Mouse (Mus musculus) spleen, postnatal 4 days (tissue): Measurements from ENCODE around the gene Shank1.

Source experiments
- DNase-seq, 2 experiments: peaks; one replicate each; pipeline ENCODE4 v3.0.0; 2022; ENCODE audit warnings: low spot score in 2 of 2

The Shank1 gene

DNA sequence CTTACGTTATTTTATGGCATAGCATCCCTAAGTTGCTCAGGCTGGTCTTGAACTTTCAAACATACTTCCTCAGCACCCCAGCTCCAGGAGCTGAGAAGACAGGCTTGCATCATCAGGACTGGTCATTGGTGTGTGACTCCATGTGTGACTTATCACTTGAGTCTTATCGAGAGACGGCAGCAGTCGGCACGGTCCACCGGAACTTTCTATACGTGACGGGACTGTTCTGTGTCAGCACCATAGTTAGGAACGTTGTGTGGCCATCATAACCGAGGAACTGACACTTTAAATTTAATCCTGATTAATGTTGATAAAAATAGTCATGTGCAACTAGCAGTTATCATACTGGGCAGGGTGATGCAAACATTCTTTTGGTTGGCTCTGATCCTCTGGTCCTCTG is 31.1 kb downstream of the Shank1 start:
- no peak for DNase-seq

DNA sequence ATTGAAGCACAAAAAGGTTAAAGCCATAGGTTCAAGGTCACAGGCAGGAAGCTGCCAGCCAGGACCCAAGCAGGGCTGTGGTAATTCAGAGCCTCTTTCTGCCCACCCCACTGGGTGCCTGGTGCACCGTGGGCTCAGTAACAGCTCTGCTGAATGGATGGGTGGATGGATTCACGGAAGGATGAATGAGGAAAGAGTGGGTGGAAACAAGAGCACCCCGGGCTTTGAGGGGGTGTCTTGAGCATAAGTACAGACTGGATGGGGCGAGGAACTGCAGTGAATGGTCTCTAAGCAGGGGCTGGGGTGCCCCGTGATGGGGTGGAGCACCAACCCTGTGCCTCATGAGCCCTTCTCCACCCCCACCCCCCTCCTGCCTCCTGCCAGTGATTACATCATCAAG is 31.7 kb downstream of the Shank1 start:
- no peak for DNase-seq

DNA sequence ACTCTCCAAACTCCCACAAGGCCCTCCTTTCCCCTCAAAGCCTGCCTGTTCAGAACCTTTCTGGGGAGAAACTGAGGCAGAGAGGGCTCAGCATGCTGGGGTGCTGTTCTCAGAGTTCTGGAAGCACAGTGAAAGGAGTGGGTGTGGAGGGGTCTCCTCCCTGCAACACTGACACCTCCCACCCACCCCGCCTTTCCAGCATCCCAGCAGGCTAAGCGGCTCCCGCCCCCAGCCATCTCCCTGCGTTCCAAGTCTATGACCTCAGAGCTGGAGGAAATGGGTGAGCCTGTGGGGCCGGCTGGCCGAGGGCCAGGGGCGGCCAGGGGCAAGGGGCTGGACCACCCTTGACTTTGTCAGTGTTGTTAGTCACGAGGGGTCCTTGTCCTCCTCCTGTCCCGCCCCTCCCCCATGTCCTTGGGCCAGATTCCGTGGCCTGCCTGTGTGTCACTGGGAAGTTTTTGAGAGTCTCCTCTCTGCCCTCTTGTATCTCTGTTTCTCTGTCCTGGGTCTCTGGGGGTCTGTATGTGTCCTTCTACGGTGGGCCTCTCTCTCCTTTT is 33.5 kb downstream of the Shank1 start:
- DNase-seq: no peak

DNA sequence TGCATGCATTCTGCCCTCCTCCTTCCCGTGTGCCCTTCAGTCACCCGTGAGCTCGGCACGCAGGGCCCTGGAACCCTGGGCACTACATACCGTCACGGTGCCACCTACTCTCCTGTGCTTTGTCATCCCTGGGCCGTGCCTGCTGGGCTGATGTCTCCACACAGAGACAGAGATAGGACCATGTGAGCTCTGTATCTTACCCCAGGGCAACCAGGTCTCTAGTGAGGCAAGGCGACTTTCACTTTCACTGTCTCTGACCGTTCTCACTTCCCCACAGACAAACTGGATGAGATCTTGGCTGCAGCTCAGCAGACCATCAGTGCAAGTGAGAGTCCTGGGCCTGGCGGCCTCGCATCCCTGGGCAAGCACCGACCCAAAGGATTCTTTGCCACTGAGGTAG is 34.6 kb downstream of the Shank1 start:
- DNase-seq: no peak

DNA sequence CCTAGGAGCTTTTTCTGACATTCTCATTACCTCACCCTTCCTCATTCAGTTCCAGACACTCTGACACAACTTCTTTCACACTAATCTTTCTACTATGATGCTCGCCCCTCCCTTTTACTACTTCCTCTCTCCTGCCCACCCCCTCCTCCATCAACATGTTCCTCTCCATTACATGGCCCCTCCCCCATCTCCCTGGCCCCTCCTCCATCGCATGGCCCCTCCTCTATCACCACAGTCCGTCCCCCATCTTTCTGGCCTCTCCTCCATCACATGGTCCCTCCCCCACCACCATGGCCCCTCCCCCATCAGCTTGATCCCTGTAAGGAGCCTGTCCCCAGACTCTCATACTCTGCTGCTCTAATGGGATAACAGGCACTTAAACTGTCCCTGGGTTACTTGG is 39.0 kb downstream of the Shank1 start:
- DNase-seq: no peak

DNA sequence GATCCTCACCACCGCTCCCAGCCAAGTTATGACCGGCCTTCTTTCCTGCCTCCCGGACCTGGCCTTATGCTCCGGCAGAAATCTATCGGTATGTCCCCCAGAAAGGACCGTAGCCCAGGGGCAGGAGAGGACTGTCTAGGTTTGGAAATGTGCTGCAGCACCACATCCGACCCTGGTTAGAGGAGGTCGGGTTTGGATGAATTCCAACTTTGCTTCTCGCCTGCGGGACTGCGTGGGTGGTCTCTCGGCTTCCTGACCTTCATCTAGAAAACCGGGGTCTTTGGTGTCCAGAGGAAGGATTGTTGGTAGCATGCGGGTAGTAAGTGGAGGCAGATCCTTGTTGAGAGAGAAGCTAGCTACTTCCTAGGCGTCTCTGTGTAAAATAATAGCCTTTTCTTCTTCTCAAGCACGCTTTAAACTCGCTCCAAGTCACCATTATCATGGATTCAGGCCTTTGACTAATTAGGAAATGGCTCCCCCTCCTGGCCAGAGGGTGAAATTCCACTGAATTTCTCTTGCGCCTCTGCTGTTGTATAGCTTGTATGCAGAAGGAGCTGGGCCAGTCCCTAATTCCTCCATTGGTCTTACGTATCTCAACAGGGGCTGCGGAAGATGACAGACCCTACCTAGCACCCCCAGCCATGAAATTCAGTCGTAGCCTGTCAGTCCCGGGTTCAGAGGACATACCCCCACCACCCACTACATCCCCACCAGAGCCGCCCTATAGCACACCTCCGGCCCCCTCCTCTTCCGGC is 41.1 kb downstream of the Shank1 start:
- peak; percentile 73 to 87 for DNase-seq

DNA sequence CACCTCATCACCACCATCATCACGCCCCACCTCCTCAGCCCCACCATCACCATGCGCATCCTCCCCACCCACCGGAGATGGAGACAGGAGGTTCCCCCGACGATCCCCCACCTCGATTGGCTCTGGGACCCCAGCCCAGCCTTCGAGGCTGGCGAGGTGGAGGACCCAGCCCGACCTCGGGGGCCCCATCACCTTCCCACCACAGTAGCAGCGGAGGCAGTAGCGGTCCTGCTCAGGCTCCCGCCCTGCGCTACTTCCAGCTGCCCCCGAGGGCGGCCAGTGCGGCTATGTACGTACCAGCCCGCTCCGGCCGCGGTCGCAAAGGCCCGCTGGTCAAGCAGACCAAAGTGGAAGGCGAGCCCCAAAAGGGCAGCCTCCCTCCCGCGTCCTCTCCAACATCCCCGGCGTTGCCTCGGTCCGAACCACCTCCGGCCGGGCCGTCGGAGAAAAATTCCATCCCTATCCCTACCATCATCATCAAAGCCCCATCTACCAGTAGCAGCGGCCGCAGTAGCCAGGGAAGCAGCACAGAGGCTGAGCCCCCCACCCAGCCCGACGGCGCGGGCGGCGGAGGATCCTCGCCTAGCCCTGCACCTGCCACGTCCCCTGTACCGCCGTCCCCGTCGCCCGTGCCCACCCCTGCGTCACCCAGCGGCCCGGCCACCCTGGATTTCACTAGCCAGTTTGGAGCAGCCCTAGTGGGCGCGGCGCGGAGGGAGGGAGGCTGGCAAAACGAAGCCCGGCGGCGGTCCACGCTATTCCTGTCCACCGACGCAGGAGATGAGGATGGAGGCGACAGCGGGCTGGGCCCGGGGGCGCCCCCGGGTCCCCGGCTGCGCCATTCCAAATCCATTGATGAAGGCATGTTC is 42.1 kb downstream of the Shank1 start:
- no peak for DNase-seq

DNA sequence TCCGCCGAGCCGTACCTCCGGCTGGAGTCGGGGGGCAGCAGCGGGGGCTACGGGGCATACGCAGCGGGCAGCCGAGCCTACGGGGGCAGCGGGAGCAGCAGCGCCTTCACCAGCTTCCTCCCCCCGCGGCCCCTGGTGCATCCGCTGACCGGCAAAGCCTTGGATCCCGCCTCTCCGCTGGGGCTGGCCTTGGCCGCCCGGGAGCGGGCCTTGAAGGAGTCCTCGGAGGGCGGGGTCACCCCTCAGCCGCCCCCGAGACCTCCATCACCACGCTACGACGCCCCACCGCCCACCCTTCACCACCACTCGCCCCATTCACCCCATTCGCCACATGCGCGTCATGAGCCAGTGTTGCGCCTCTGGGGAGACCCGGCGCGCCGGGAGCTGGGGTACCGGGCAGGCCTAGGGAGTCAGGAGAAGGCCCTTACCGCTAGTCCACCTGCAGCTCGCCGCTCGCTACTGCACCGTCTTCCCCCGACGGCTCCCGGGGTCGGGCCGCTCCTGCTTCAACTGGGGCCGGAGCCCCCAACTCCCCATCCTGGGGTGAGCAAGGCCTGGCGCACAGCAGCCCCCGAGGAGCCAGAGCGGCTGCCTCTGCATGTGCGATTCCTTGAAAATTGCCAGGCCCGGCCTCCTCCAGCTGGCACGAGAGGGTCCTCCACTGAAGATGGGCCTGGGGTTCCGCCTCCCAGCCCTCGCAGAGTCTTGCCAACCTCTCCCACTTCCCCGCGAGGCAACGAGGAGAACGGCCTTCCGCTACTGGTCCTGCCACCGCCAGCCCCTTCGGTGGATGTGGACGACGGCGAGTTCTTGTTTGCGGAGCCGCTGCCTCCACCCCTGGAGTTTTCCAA is 42.9 kb downstream of the Shank1 start:
- no peak for DNase-seq

DNA sequence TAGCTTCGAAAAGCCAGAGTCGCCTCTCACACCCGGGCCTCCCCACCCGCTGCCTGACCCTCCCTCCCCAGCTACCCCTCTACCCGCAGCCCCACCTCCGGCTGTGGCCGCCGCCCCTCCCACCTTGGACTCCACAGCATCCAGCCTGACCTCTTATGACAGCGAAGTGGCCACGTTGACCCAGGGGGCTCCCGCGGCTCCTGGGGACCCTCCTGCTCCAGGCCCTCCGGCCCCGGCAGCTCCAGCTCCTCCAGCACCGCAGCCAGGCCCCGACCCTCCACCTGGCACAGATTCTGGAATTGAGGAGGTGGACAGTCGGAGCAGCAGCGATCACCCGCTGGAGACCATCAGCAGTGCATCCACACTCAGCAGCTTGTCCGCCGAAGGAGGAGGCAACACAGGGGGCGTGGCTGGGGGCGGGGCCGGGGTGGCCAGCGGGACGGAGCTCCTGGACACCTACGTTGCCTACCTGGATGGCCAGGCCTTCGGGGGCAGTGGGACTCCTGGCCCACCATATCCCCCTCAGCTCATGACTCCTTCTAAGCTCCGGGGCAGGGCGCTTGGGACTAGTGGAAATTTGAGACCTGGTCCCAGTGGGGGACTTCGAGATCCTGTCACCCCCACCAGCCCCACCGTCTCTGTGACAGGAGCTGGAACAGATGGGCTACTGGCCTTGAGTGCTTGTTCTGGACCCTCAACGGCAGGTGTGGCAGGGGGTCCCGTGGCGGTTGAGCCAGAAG is 43.7 kb downstream of the Shank1 start:
- no peak for DNase-seq

DNA sequence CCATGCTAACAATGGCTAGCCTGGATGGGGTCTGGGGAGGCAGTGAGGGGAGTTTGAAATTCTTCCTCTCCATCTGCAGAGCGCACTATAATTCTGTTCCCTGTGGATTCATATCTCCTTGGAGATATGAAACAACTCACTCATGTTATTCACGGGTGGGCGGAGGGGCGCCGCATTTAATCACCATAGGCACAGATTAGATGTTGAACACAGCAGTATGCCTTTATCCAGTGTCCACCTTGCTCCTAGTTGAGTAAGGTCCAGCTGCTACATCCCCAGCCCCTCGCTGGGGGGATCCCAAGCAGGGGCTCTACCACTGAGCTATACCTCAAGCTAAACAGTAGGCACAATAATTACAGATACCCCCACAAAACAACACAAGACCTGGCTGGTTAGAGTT is 45.4 kb downstream of the Shank1 start:
- no peak for DNase-seq

DNA sequence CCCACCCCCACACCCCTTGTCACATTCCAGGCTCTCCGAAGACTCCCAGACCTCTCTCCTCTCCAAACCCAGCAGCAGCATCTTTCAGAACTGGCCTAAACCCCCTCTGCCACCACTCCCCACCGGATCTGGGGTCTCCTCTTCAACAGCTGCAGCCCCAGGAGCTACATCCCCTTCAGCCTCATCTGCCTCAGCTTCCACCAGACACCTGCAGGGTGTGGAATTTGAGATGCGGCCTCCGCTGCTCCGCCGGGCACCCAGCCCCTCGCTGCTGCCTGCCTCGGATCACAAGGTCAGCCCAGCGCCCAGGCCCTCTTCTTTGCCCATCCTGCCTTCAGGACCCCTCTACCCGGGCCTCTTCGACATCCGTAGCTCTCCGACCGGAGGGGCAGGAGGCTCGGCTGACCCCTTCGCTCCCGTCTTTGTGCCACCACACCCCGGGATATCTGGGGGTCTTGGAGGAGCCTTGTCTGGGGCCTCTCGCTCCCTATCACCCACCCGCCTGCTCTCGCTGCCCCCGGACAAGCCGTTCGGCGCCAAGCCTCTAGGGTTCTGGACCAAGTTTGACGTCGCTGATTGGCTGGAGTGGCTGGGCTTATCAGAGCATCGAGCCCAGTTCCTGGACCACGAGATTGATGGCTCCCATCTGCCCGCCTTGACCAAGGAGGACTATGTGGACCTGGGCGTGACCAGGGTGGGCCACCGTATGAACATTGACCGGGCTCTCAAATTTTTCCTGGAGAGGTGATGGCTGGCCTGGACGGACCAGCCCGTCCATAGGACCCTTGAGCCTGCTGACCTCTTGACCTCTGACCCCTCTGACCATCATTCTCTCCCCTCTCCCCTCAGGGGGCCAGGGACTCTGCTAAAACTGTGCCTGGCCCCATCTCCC is 46.8 kb downstream of the Shank1 start:
- DNase-seq: no peak

DNA sequence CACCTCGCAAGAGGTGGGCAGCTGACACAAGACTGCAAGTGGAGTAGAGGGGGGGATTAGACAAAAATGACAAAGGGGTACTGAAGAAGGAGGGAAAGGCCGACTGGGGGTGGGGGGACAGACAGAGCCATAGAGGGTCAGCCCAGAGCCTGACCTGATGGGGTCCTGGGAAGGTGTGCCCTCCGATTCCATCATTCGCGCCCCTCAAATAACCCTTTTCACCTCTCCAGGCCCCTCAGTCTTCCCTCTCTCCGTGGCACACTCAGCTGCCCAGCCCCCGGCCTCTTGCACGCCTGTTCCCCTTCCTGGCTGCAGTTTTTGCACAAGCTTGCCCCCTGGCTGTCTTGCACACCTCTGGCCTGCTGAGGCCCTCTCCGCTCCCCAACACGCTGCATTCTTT is 47.5 kb downstream of the Shank1 start:
- no peak for DNase-seq

DNA sequence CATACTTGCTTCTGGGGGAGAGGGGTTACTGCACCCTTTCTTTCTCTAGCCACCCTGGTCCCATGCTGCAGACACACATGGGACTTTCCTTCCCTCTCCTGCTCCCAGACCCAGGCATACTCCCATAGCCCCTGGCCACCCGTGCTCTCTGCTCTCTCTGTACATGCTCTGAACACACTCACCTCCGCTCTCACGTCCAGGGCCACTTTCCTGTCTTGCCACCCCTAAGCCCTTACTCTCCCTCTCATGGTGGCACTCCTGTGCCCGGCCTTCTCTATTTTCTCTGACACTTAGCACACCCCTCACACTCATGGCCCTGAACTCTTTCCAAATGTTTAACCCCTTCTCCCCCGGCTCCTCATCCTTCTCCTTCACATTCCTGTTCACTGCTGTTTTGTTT is 48.0 kb downstream of the Shank1 start:
- DNase-seq: no peak

DNA sequence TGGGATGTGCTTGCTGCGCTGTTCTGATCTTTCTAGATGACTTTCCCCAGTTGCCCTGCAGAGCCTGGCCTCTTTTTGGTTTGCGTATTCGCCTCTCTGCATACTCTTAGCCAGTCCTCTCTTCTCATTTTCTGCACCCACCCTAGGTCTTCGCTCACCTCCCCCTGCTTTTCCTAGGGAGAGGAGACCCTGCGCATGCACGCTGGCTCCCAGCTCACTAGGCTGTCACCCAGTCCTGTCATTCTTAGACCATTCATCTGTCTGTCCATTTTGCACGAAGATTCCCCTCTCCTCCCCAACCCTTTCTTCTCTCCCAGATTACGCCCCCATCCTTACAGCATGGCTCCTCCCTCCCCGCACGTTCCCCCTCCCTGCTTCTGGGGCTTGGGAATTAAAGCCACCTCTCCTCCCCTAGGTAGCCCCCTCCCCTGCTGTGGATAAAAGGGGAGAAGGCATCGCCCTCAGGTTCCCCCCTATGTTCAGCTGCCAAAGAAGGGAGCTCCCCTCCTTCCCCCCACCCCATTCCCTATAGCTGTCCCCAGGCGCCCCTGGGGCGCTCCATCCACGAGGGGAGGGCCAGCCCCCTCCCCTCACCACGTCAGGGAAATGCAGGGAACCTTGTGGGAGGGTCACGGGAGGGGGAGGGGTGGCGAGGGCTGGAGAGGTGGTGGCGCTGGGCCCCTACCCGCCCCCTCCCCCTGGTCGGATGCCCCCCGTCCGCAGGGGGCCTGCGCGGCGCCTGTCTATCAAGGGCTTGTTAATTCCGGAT is 49.0 kb downstream of the Shank1 start:
- no peak for DNase-seq

DNA sequence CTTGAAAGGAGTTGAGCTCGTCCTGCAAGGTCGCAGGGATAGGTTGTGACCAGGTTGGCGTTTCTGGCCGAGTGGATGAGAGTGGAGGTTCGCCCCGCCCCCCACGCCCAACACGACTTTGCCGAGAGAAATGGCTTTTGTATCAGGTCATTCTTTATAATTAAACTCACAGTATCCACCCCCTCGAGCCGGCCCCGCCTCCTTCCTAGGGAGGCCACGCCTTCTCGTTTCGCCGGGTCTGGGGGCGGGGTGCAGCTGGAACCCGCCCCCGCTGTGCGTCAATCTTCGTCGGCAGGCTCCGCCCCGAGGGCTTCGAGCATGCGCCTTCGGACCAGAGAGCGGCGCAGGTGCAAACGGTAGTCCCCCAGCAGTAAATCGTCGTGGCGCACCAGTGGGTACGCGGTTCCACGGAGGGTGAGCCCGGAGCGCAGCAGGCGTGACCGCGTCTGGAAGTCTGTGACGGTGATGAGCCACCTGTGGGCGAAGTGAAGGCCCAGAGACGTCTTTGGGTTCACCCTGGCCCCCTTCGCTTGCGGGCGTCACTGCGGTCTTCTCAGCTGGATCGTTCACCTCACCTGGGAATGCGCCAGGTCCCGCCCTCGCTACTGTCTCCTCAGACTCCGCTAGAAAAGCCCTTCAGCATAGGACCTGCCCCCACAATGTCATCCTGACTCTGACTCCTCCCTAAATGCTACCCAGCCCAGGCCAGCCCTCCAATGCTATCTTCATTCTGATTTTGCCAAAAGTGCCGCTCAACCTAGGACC is 50.0 kb downstream of the Shank1 start:
- peak; percentile 83 to 90 for DNase-seq

DNA sequence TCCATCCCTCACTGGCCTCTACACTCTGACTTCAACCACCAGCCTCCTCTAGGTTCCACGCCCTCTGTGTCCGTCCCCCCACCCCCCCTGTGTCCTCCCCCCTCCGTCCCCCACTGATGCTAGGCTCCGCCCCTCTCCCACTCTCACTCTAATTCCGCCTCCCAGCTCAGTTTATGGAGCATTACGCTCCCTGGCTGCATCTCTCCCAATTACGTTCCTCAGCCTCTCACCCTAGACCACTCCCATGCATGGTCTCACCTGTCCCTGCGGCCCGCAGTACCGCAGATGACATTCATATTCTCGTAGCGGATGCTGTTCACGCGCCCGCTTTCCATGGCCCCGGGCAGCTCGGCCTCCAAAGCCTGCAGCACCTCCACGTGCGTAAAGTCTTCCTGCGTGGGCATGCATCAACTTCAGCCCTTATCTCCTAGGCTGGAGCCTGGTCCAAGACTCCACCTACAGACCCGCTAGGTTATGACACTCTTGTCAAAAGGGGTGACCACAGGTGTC is 50.8 kb downstream of the Shank1 start:
- no peak for DNase-seq

DNA sequence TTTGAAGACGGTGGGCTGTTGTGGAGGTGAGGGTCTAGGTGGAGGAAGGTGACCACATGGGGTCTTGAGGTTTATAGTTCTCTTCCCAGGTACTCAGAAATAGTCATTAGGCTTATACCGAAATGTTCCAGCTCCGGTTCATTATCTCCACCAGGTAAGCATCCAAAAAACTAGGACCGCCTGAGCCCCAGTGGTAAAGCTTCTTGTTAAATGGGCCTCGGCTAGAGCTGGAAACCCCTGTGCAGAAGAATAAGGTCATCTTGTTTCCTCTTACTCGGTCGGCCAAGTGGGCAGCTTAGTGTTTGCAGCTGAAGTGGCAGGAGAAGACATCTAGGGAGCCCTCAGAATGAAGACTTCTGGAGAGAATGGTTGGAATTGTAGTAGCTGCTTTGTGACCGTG is 62.6 kb downstream of the Shank1 start:
- DNase-seq: no peak

DNA sequence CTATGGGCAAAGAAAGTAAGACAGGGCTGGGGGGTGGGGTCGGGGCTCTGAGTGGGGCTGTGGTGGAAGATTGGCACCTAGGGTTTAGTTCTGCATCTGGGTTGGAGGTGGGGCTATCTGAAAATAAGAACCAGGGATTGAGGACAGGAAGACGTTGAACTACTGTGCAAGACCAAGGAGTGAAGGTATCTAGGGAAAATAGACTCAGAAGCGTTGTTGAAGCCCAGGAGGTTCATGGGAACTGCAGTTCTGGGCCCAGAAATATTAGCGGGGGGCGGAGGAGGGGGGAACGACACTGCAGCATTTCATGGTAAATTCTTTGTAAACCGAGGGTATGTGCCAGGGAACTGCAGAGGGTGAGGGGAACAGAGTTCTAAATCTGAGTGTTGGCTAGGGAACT is 63.4 kb downstream of the Shank1 start:
- no peak for DNase-seq
